Mouse (Mus musculus) heart, postnatal 4 days (tissue): ENCODE results near the gene Nisch. TPM values are rescaled to one million over a fixed set of nuclear protein-coding genes. Genes with fewer than 3 reads are reported as not detected.

Experiments
- DNase-seq: peaks from one replicate; pipeline ENCODE4 v3.0.0; 2021
- total RNA-seq, 2 experiments: library from RNA; stranded (reverse); gene quantifications; 2 replicates each; pipeline ENCODE4 v1.2.3; 2021

Nisch gene
- total RNA-seq, 2 experiments from 2014 or later = 301 to 310 TPM

GRCm38 (mm10) chr14:31215157-31216002, 1.4 kb downstream of the Nisch start:
- DNase-seq = peak; percentile 83

- DNase-seq = no peak
Measured at GRCm38 (mm10) chr14:31214684-31215083, 2.1 kb downstream of the Nisch start.

DNA sequence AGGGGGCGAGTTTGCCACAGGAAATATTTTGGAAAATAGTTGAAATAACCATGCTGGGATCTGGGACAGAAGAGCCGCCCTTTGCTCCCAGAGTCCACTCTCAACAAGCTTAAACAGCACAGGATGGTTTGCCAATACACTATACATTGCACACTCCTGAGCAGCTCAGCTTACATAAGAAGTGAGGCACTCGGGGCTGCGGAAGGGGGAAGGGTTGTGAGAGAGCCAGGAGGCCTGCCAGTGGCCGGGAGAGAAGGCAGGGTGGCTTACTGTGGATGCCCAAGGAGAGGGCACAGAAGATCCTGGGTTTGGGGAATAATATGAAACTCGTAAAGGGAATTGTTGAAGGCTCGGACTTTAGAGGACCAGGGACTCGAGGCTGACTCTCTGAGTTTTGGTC, 2.9 kb downstream of the Nisch start:
- no peak for DNase-seq

DNA sequence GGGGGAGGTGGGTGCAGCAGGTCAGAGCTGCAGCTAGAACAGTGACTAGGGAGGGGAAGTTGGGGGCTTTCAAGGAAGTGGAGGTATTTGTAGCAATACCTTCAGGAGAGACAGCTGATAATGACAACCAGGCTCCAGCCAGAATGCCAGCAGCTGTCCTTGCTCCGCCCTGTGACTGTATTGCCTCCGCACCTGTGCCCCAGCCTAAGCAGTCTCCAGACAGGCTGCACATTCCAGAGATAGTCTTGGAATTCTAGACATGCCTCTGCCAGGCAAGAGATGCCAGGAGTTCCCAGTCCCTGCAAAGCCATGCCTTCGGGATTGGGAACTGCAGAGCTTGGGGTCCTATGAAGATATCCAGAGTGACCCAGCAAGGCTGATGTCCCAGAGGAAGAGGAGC, 4.2 kb downstream of the Nisch start:
- no peak for DNase-seq

GRCm38 (mm10) chr14:31211854-31212253, 4.9 kb downstream of the Nisch start:
- no peak for DNase-seq

- peak; percentile 85 for DNase-seq
Measured at GRCm38 (mm10) chr14:31209133-31209557, 7.6 kb downstream of the Nisch start.

- DNase-seq = peak; percentile 82
Measured at GRCm38 (mm10) chr14:31208084-31208483, 8.7 kb downstream of the Nisch start, which contains the start of gene Tnnc1. Gene Tnnc1, plus strand, starts transcription at chr14:31208312.

DNA sequence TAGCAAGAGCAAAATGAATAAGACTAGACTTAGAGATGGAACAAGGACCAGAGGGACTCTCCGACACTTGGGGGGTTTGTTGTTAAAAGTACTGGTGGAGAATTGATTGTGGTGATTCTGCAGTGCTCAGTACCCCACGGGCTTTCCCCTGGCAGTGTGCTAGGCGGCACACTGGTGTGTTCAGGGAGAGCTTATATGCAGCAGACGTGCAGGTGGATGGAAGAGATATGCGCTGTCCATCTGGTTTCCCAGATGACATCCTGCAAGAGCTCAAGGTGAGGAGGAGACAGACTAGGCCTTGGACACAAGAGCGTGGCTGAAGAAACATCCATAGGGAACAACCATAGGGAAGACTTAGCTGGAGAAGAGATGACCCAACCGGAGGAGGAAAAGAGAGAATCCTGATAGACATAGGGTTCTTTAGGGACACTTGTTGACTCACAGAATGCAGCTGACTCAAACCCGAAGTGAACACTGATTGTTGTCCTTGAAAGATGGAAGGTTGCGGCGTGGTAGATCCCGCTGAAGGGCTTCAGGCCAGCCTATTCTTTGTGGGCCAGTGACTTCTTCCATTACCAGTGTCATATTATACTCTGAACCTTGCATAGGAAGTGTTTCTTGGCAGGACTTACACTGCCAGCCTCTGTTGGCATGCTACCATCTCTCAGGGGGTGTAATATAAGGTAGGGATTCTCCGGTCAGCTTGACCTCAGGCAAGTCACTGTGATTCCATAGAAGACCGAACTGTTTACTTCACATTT, 9.5 kb downstream of the Nisch start:
- peak; percentile 49 for DNase-seq

GRCm38 (mm10) chr14:31206472-31206981, 10.2 kb downstream of the Nisch start:
- DNase-seq = peak; percentile 98

DNA sequence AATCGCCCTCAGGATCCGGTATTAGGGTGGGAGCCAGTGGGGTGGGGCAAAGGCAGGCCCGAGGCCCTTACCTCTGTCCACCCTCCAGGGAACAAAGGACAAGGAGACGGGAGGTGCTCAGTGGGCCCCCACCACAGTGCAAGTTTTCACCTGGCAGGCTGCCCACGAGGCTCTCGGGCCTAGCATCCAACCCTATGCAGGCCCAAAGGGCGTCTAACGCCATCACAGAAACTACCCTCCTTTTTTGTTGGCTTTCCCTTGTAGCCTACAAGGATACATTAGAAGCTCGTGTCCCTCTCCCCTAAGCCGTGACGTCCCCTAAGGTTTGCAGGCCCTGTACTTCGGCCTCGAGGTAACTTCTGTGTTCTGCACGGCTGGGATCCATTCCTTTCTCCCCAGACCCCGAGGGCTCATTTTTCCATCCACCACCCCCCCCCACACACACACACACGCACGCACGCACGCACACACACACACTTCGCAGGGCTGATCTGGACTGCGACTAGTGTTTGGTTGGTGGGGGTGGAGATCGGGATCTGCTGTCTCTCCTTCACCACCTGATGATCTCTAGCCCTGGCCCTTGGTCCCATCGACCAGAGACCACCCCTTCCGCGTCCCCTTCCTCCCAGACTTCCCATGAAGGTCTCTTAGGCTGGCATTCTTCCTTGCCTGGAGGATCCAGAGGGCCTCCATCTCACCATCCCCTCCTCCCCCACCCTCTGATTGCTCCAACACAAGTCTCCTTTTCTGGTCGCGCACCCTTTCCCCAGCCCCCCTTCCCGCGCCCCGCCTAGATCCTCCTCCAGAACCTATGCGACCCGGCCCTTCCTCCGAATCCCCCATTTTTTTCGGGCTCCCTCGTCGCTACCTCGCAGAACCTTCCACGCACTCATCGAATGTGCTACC, 10.9 kb downstream of the Nisch start:
- peak; percentile 76 for DNase-seq

GRCm38 (mm10) chr14:31205244-31205561, 11.5 kb downstream of the Nisch start:
- no peak for DNase-seq

GRCm38 (mm10) chr14:31204844-31205243, 11.9 kb downstream of the Nisch start:
- DNase-seq = no peak

GRCm38 (mm10) chr14:31200038-31200437, 16.7 kb downstream of the Nisch start:
- no peak for DNase-seq

- no peak for DNase-seq
Measured at GRCm38 (mm10) chr14:31199599-31199998, 17.1 kb downstream of the Nisch start.

GRCm38 (mm10) chr14:31197547-31198516, 18.9 kb downstream of the Nisch start:
- DNase-seq = peak; percentile 68

- no peak for DNase-seq
Measured at GRCm38 (mm10) chr14:31195968-31196367, 20.8 kb downstream of the Nisch start.

- no peak for DNase-seq
Measured at GRCm38 (mm10) chr14:31195521-31195920, 21.2 kb downstream of the Nisch start.

DNA sequence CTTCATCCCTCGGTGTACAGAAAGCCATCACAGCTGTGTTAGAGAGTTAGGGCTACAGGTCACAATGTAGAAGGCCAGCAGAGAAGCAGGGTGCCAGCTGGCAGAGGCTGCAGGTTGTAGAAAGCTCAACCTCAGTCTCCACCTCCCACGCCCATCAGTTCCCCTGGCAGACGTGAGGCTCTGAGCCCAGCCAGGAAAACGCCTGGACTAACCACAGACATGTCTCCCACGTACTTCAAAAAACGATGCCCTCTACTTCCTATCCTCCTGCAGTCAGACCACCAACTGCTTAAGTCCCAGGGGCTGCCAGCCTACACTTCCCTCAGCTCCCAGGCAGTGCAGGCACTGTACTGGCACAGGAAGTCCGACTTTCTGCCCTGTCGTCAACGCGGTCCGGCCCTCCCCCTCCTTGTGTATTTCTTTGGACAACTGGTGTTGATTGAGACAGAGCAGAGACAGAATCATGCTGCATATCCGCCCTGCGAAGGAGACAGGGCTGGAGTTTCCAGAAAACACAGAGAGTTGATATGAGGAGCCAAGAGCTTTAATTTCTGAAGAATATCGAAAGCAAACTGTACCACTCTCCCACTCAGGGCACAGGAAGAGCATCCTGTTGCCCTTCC, 21.7 kb downstream of the Nisch start:
- peak; percentile 87 for DNase-seq

- no peak for DNase-seq
Measured at GRCm38 (mm10) chr14:31194441-31194840, 22.3 kb downstream of the Nisch start.

DNA sequence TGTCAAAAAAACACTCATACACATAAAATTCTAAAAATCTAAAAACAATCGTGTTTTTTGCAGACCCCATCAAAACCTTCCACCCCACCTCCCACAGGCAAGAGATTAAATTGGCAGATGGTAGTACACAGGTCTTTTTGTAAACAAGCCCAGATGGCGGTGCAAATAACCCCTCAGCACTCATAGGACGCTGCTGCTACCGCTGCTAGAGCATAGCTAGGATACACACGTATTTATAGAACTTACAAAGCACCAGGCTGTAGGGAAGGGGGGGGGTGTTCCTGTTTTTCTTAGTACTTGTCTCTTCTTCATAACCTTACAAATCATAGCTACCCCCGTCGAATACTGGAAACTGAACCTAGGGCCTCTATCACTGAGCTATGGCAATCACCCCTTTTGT, 23.0 kb downstream of the Nisch start:
- DNase-seq = no peak

DNA sequence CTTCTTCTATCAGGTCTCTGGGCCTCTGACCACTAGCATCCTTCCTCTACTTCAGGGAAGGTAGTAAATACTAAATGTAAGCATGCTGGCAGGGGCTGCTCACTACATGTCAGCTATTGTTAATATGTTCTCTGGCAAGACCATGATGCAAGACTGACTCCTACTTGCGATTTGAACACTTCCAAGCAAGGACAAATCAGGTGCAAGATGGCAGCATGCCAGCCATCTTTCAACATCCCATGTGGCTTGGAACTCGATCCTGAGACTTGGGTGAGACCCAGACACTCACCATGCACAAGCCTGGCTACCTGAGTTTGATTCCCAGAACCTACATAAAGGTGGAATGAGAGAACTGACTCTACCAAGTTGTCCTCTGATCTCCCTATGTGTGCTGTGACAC, 24.8 kb downstream of the Nisch start:
- DNase-seq = peak; percentile 54
